ENCODE assay signal across 10 mouse cellular contexts in genomic region chr15:93442271-93442670, GRCm38 (mm10). TPM values are rescaled to one million over a fixed set of nuclear protein-coding genes. Genes with fewer than 3 reads are reported as not detected.
DNase-seq lines count a peak whose midpoint lies in the region; ATAC-seq and TF ChIP-seq lines count a peak whose summit lies in the region.
"Had no signal": no experiment of that assay in that cellular context is flagged by ENCODE, and none has a peak within 500 bp of the region (broad histone marks: within the 10 kb centered on the region; RNA-seq: fewer than 3 reads in every experiment).

No protein-coding gene starts in this region.

- no peaks in the 10 kb centered on the region for H3K9me3 ChIP-seq in heart, postnatal 0 days (replicated peaks; ENCODE audit: control insufficient read depth, low read length)
- H3K9me3 ChIP-seq in midbrain, embryonic 11.5 days (ENCODE audit: control insufficient read depth, low read length) = no peaks in the 10 kb centered on the region
- no peaks in the 10 kb centered on the region for H3K9me3 ChIP-seq in midbrain, embryonic 16.5 days (replicated peaks; ENCODE audit: control insufficient read depth, low read length, poor library complexity, severe bottlenecking)
- H3K9me3 ChIP-seq in ES-Bruce4 (replicated peaks; ENCODE audit: control insufficient read depth, insufficient read depth, low read length, poor library complexity, severe bottlenecking) = no peaks in the 10 kb centered on the region
- no peaks in the 10 kb centered on the region for H3K9me3 ChIP-seq in hindbrain, embryonic 13.5 days
- H3K9me3 ChIP-seq: lung, embryonic 15.5 days had no signal

- H3K27ac ChIP-seq in heart, postnatal 0 days (ENCODE audit: low read depth) = no peak overlapping the region
- H3K27ac ChIP-seq in midbrain, embryonic 11.5 days (ENCODE audit: low read depth, low read length) = no peak overlapping the region
- H3K27ac ChIP-seq in midbrain, embryonic 16.5 days (ENCODE audit: low read length) = no peak overlapping the region
- no peak overlapping the region for H3K27ac ChIP-seq in ES-Bruce4 (ENCODE audit: insufficient read depth, low read length)
- no peak overlapping the region for H3K27ac ChIP-seq in hindbrain, embryonic 13.5 days
- H3K27ac ChIP-seq: lung, embryonic 15.5 days had no signal

- 93% methylated on average over 4 of the region's 4 CpGs for WGBS in heart, postnatal 0 days
- WGBS in midbrain, embryonic 11.5 days = 91% methylated on average over 4 of the region's 4 CpGs
- 91% methylated on average over 4 of the region's 4 CpGs for WGBS in midbrain, embryonic 16.5 days
- 94% methylated on average over 4 of the region's 4 CpGs for WGBS in hindbrain, embryonic 13.5 days

- H3K4me3 ChIP-seq in heart, postnatal 0 days (ENCODE audit: low read depth, low read length) = no peak overlapping the region
- no peak overlapping the region for H3K4me3 ChIP-seq in midbrain, embryonic 11.5 days (ENCODE audit: low read depth, low read length)
- H3K4me3 ChIP-seq in midbrain, embryonic 16.5 days (ENCODE audit: low read depth, low read length) = no peak overlapping the region
- H3K4me3 ChIP-seq in ES-Bruce4 (ENCODE audit: low read depth, low read length) = no peak overlapping the region
- no peak overlapping the region for H3K4me3 ChIP-seq in hindbrain, embryonic 13.5 days
- H3K4me3 ChIP-seq: lung, embryonic 15.5 days had no signal

- H3K4me2 ChIP-seq in heart, postnatal 0 days (ENCODE audit: low read depth, low read length) = no peak overlapping the region
- H3K4me2 ChIP-seq in midbrain, embryonic 11.5 days = no peak overlapping the region
- H3K4me2 ChIP-seq in midbrain, embryonic 16.5 days (ENCODE audit: low read length) = no peak overlapping the region
- H3K4me2 ChIP-seq in hindbrain, embryonic 13.5 days = no peak overlapping the region
- H3K4me2 ChIP-seq: lung, embryonic 15.5 days had no signal

- H3K36me3 ChIP-seq in heart, postnatal 0 days (replicated peaks; ENCODE audit: control insufficient read depth, insufficient read depth, low read length) = peaks cover 32% of the 10 kb centered on the region
- peaks cover 4% of the 10 kb centered on the region; the same call in 1 of the 2 replicates for H3K36me3 ChIP-seq in midbrain, embryonic 11.5 days (ENCODE audit: control insufficient read depth, insufficient read depth, low read length)
- H3K36me3 ChIP-seq in midbrain, embryonic 16.5 days (ENCODE audit: control insufficient read depth, insufficient read depth, low read length) = peaks cover 14% of the 10 kb centered on the region
- peaks cover 12% of the 10 kb centered on the region for H3K36me3 ChIP-seq in ES-Bruce4 (ENCODE audit: control insufficient read depth, insufficient read depth, low read length, poor library complexity, severe bottlenecking)
- peaks cover 39% of the 10 kb centered on the region for H3K36me3 ChIP-seq in hindbrain, embryonic 13.5 days

- H3K9ac ChIP-seq in heart, postnatal 0 days (replicated peaks; ENCODE audit: low read depth, low read length) = no peak overlapping the region
- no peak overlapping the region for H3K9ac ChIP-seq in midbrain, embryonic 11.5 days (ENCODE audit: low read length)
- no peak overlapping the region for H3K9ac ChIP-seq in midbrain, embryonic 16.5 days (ENCODE audit: low read depth, low read length)
- no peak overlapping the region for H3K9ac ChIP-seq in ES-Bruce4 (ENCODE audit: low read depth, poor library complexity, severe bottlenecking)
- H3K9ac ChIP-seq in hindbrain, embryonic 13.5 days = no peak overlapping the region
- H3K9ac ChIP-seq: lung, embryonic 15.5 days had no signal

- intact Hi-C loops in heart, postnatal 10 days (cut with DNase I) = no loop called here

- H3K27me3 ChIP-seq in heart, postnatal 0 days (ENCODE audit: control insufficient read depth, insufficient read depth, low read length) = no peaks in the 10 kb centered on the region
- no peaks in the 10 kb centered on the region for H3K27me3 ChIP-seq in midbrain, embryonic 11.5 days (ENCODE audit: control insufficient read depth, insufficient read depth, low read length)
- H3K27me3 ChIP-seq in midbrain, embryonic 16.5 days (ENCODE audit: control insufficient read depth, insufficient read depth, low read depth, low read length) = no peaks in the 10 kb centered on the region
- H3K27me3 ChIP-seq in ES-Bruce4 (ENCODE audit: control insufficient read depth, insufficient read depth, low read length, poor library complexity, severe bottlenecking) = no peaks in the 10 kb centered on the region
- no peaks in the 10 kb centered on the region for H3K27me3 ChIP-seq in hindbrain, embryonic 13.5 days
- H3K27me3 ChIP-seq: lung, embryonic 15.5 days had no signal

- no peaks in the 10 kb centered on the region for H3K4me1 ChIP-seq in heart, postnatal 0 days (ENCODE audit: control insufficient read depth, insufficient read depth)
- no peaks in the 10 kb centered on the region for H3K4me1 ChIP-seq in midbrain, embryonic 11.5 days (ENCODE audit: control insufficient read depth, insufficient read depth, low read length)
- 0 out of 2 replicates have a peak, but pooled peaks cover 2% of the 10 kb centered on the region for H3K4me1 ChIP-seq in midbrain, embryonic 16.5 days (ENCODE audit: control insufficient read depth, insufficient read depth, low read length)
- H3K4me1 ChIP-seq in ES-Bruce4 (ENCODE audit: control insufficient read depth, insufficient read depth, low read length) = no peaks in the 10 kb centered on the region
- H3K4me1 ChIP-seq in hindbrain, embryonic 13.5 days (replicated peaks) = no peaks in the 10 kb centered on the region; the same call in 1 of the 2 replicates
- H3K4me1 ChIP-seq: lung, embryonic 15.5 days had no signal

- no peak for DNase-seq in heart, postnatal 0 days (ENCODE audit: low spot score)
- no peak for DNase-seq in heart, postnatal 10 days
- peak; percentile 60 for DNase-seq in midbrain, embryonic 11.5 days (ENCODE audit: low spot score, missing footprints)
- DNase-seq in heart, adult 9 months (ENCODE audit: low spot score in 2 of 2) = no peak
- DNase-seq: heart, postnatal 14 days had no signal

- TF ChIP-seq CTCF in heart, postnatal 0 days (IDR thresholded peaks at IDR 0.05; ENCODE audit: low read depth) = 0 out of 2 replicates have a peak, but pooled peaks have one; percentile 6
- peak; percentile 25 for TF ChIP-seq CTCF in ES-Bruce4 (IDR thresholded peaks at IDR 0.05; ENCODE audit: low read depth, low read length)

- TF ChIP-seq EP300 in heart, postnatal 0 days (IDR thresholded peaks at IDR 0.05; ENCODE audit: low read depth) = no peak
- no peak for TF ChIP-seq EP300 in ES-Bruce4 (IDR thresholded peaks at IDR 0.05; ENCODE audit: insufficient read depth, low read depth, low read length)

- TF ChIP-seq POLR2A in ES-Bruce4 (IDR thresholded peaks at IDR 0.05; ENCODE audit: insufficient read depth, low read length) = no peak

- no peak for ATAC-seq in heart, postnatal 0 days (ENCODE audit: insufficient read depth, low read depth)
- no peak for ATAC-seq in midbrain, embryonic 11.5 days (ENCODE audit: low FRiP score)
- ATAC-seq in midbrain, embryonic 16.5 days = no peak
- ATAC-seq in megakaryocyte, adult 5-6 weeks (ENCODE audit: poor library complexity, severe bottlenecking) = peak; percentile 45
- ATAC-seq in hindbrain, embryonic 13.5 days (ENCODE audit: low FRiP score) = no peak

RNA-seq across cellular contexts. Expression of gene Pphln1, which starts 44.1 kb away (rescaled TPM):
- total RNA-seq in heart, postnatal 0 days (2014; rRNA removed; ENCODE audit: low replicate concordance) = 11.1 and 17.8 TPM in 2 replicates
- polyA plus RNA-seq in heart, postnatal 0 days (2015; fragmentation: Nextera tagmentation; extraction: Ambion mirVana) = 21.3 and 22.6 TPM in 2 replicates
- total RNA-seq in heart, postnatal 10 days (2021) = 10 to 100 TPM; 27.6 to 29.5 TPM
- 62.5 and 66.3 TPM in 2 replicates for polyA plus RNA-seq in midbrain, embryonic 11.5 days (2014; fragmentation: Nextera tagmentation; extraction: Ambion mirVana)
- polyA plus RNA-seq in midbrain, embryonic 16.5 days (2015; fragmentation: Nextera tagmentation; extraction: Ambion mirVana) = 37.2 and 40.6 TPM in 2 replicates
- polyA plus RNA-seq in ES-Bruce4 (2011; ENCODE audit: insufficient read depth, insufficient read length, low read depth, missing spikeins) = 62.3 and 65.8 TPM in 2 replicates
- total RNA-seq in megakaryocyte, adult 5-6 weeks (2015) = 45.7 and 52.2 TPM in 2 replicates
- 31.7 and 40.1 TPM in 2 replicates for total RNA-seq in megakaryocyte, adult 5-6 weeks (2017)
- polyA plus RNA-seq in hindbrain, embryonic 13.5 days (2015; fragmentation: Nextera tagmentation; extraction: Ambion mirVana) = 48.3 and 52.2 TPM in 2 replicates

RNA-seq across cellular contexts. Expression of gene Zcrb1, which starts 44.1 kb away (rescaled TPM):
- 17.8 and 24.6 TPM in 2 replicates for total RNA-seq in heart, postnatal 0 days (2014; rRNA removed; ENCODE audit: low replicate concordance)
- 133 and 136 TPM in 2 replicates for polyA plus RNA-seq in heart, postnatal 0 days (2015; fragmentation: Nextera tagmentation; extraction: Ambion mirVana)
- 10 to 100 TPM; 69.9 to 75.5 TPM for total RNA-seq in heart, postnatal 10 days (2021)
- polyA plus RNA-seq in midbrain, embryonic 11.5 days (2014; fragmentation: Nextera tagmentation; extraction: Ambion mirVana) = 163 and 179 TPM in 2 replicates
- 151 and 161 TPM in 2 replicates for polyA plus RNA-seq in midbrain, embryonic 16.5 days (2015; fragmentation: Nextera tagmentation; extraction: Ambion mirVana)
- polyA plus RNA-seq in ES-Bruce4 (2011; ENCODE audit: insufficient read depth, insufficient read length, low read depth, missing spikeins) = 91.6 and 109 TPM in 2 replicates
- total RNA-seq in megakaryocyte, adult 5-6 weeks (2015) = 111 and 124 TPM in 2 replicates
- 66.6 and 102 TPM in 2 replicates for total RNA-seq in megakaryocyte, adult 5-6 weeks (2017)
- 179 and 185 TPM in 2 replicates for polyA plus RNA-seq in hindbrain, embryonic 13.5 days (2015; fragmentation: Nextera tagmentation; extraction: Ambion mirVana)
